In genomic region chr10:127480833-127481813, GRCm38 (mm10) we compare ENCODE assay signal across 9 mouse cellular contexts. TPM values are rescaled to one million over a fixed set of nuclear protein-coding genes. Genes with fewer than 3 reads are reported as not detected.
DNase-seq lines count a peak whose midpoint lies in the region; ATAC-seq and TF ChIP-seq lines count a peak whose summit lies in the region.
"Had no signal": no experiment of that assay in that cellular context is flagged by ENCODE, and none has a peak within 500 bp of the region (broad histone marks: within the 10 kb centered on the region; RNA-seq: fewer than 3 reads in every experiment).

No protein-coding gene starts in this region.

- H3K4me2 ChIP-seq in liver, embryonic 13.5 days = no peak overlapping the region
- H3K4me2 ChIP-seq: limb, embryonic 12.5 days had no signal

- TF ChIP-seq POLR2A in cortical plate, adult 2 months (IDR thresholded peaks at IDR 0.05; ENCODE audit: extremely low read depth, insufficient read depth, low read length) = peak; percentile 35; the same call in 1 of the 2 replicates
- TF ChIP-seq POLR2A in kidney, adult 2 months (IDR thresholded peaks at IDR 0.05; ENCODE audit: low read depth, low read length) = no peak

- 71% methylated on average over 19 of the region's 19 CpGs for WGBS in kidney, adult 2 months
- WGBS in liver, embryonic 13.5 days (ENCODE audit: insufficient replicate concordance) = 75% methylated on average over 19 of the region's 19 CpGs

- no peak overlapping the region for H3K9ac ChIP-seq in liver, embryonic 13.5 days
- H3K9ac ChIP-seq: limb, embryonic 12.5 days had no signal

- H3K27me3 ChIP-seq in kidney, adult 2 months (replicated peaks; ENCODE audit: control insufficient read depth, insufficient read depth, low read length) = no peaks in the 10 kb centered on the region
- no peaks in the 10 kb centered on the region for H3K27me3 ChIP-seq in liver, embryonic 13.5 days
- H3K27me3 ChIP-seq: limb, embryonic 12.5 days had no signal

- H3K9me3 ChIP-seq in liver, embryonic 13.5 days (replicated peaks) = no peaks in the 10 kb centered on the region
- H3K9me3 ChIP-seq: limb, embryonic 12.5 days had no signal

- TF ChIP-seq CTCF in cortical plate, adult 2 months (IDR thresholded peaks at IDR 0.05; ENCODE audit: extremely low read depth, insufficient read depth, low read length) = no peak
- TF ChIP-seq CTCF in kidney, adult 2 months (conservative IDR thresholded peaks at IDR 0.05; ENCODE audit: insufficient read depth, insufficient read length, low read depth, low read length) = no peak

- DNase-seq in spleen, postnatal 36 days (ENCODE audit: low spot score in 2 of 2) = peak; percentile 12 to 34
- no peak for DNase-seq in spleen, postnatal 10 days (ENCODE audit: low spot score in 2 of 2)
- DNase-seq in kidney, adult 2 months = peak; percentile 73
- DNase-seq in liver, embryonic 13.5 days = no peak
- DNase-seq in ovary, postnatal 14 days (ENCODE audit: low spot score) = peak; percentile 15
- DNase-seq in B cell, adult 2 months = no peak

- H3K4me1 ChIP-seq in cortical plate, adult 2 months (ENCODE audit: control insufficient read depth, insufficient read depth, low read length) = peaks cover 2% of the 10 kb centered on the region
- no peaks in the 10 kb centered on the region for H3K4me1 ChIP-seq in kidney, adult 2 months (ENCODE audit: control insufficient read depth, insufficient read depth, low read length)
- H3K4me1 ChIP-seq in liver, embryonic 13.5 days (replicated peaks) = no peaks in the 10 kb centered on the region
- H3K4me1 ChIP-seq: limb, embryonic 12.5 days had no signal

- peaks cover 1% of the 10 kb centered on the region; the same call in 1 of the 2 replicates for H3K36me3 ChIP-seq in kidney, adult 2 months (ENCODE audit: control insufficient read depth, insufficient read depth, low read length)
- H3K36me3 ChIP-seq in liver, embryonic 13.5 days = peaks cover 39% of the 10 kb centered on the region

- ATAC-seq in liver, embryonic 13.5 days (ENCODE audit: low read depth) = peak; percentile 45; the same call in 1 of the 2 replicates
- no peak for ATAC-seq in cerebellum, adult (ENCODE audit: insufficient number of reproducible peaks, low FRiP score, low TSS enrichment)

- no peak overlapping the region for H3K27ac ChIP-seq in cortical plate, adult 2 months (ENCODE audit: insufficient read depth, low read length)
- H3K27ac ChIP-seq in kidney, adult 2 months (ENCODE audit: insufficient read depth, low read depth, low read length) = no peak overlapping the region
- H3K27ac ChIP-seq in liver, embryonic 13.5 days = 0 out of 2 replicates have a peak overlapping the region, but pooled peaks have one; percentile 21
- H3K27ac ChIP-seq: limb, embryonic 12.5 days had no signal

- no peak overlapping the region for H3K4me3 ChIP-seq in cortical plate, adult 2 months (ENCODE audit: insufficient read depth, low read length)
- H3K4me3 ChIP-seq in kidney, adult 2 months (ENCODE audit: insufficient read depth, low read depth, low read length) = no peak overlapping the region
- H3K4me3 ChIP-seq in liver, embryonic 13.5 days (replicated peaks) = no peak overlapping the region
- H3K4me3 ChIP-seq: limb, embryonic 12.5 days had no signal

RNA-seq across cellular contexts. Expression of gene Stac3, which starts 20.4 kb away (rescaled TPM):
- 9.5 and 10.6 TPM in 2 replicates for polyA plus RNA-seq in cortical plate, adult 2 months (2012; rRNA removed)
- 1.2 and 3.0 TPM in 2 replicates for polyA plus RNA-seq in kidney, adult 2 months (2012; rRNA removed)
- 0.17 and 0.47 TPM in 2 replicates for polyA plus RNA-seq in liver, embryonic 13.5 days (2015; fragmentation: Nextera tagmentation; extraction: Ambion mirVana)

RNA-seq across cellular contexts. Expression of gene Ndufa4l2, which starts 33.6 kb away (rescaled TPM):
- polyA plus RNA-seq in cortical plate, adult 2 months (2012; rRNA removed) = 10.0 and 10.6 TPM in 2 replicates
- polyA plus RNA-seq in kidney, adult 2 months (2012; rRNA removed) = 24.4 and 27.4 TPM in 2 replicates
- 1.9 and 2.8 TPM in 2 replicates for polyA plus RNA-seq in liver, embryonic 13.5 days (2015; fragmentation: Nextera tagmentation; extraction: Ambion mirVana)

RNA-seq across cellular contexts. Expression of gene Shmt2, which starts 41.1 kb away (rescaled TPM):
- 38.6 and 39.7 TPM in 2 replicates for polyA plus RNA-seq in cortical plate, adult 2 months (2012; rRNA removed)
- 232 and 274 TPM in 2 replicates for polyA plus RNA-seq in kidney, adult 2 months (2012; rRNA removed)
- polyA plus RNA-seq in liver, embryonic 13.5 days (2015; fragmentation: Nextera tagmentation; extraction: Ambion mirVana) = 133 and 142 TPM in 2 replicates

RNA-seq across cellular contexts. Expression of gene Nxph4, which starts 53.2 kb away (rescaled TPM):
- polyA plus RNA-seq in cortical plate, adult 2 months (2012; rRNA removed) = 3.0 and 3.8 TPM in 2 replicates
- 2.0 and 2.2 TPM in 2 replicates for polyA plus RNA-seq in kidney, adult 2 months (2012; rRNA removed)
- polyA plus RNA-seq in liver, embryonic 13.5 days (2015; fragmentation: Nextera tagmentation; extraction: Ambion mirVana) = 0.13 TPM in 2 replicates

Comparison
In these comparisons a context has a peak if more than half of its experiments do, and no peak if none do; other contexts are left out.
1. DNase-seq: peak in spleen, postnatal 36 days (2 of 2), kidney, adult 2 months (single experiment) and ovary, postnatal 14 days (single experiment); none in spleen, postnatal 10 days (0 of 2), liver, embryonic 13.5 days (single experiment) and B cell, adult 2 months (0 of 2).